Mouse (Mus musculus) lung, adult 2 months (tissue): ENCODE results near the gene Nebl.

Source experiments
- CTCF ChIP-seq: fragments of 200-500 bp; IDR thresholded peaks from 2 replicates; pipeline ENCODE4 v1.5.1; 2011; ENCODE audit warnings: mild to moderate bottlenecking, low read length, control low read depth; ENCODE audit not compliant: insufficient read depth
- POLR2A ChIP-seq: fragments of 200-500 bp; IDR thresholded peaks from 2 replicates; pipeline ENCODE4 v1.6.1; 2011; ENCODE audit warnings: low read depth, mild to moderate bottlenecking, control low read depth, low read length, borderline replicate concordance; ENCODE audit errors: extremely low read depth

DNA sequence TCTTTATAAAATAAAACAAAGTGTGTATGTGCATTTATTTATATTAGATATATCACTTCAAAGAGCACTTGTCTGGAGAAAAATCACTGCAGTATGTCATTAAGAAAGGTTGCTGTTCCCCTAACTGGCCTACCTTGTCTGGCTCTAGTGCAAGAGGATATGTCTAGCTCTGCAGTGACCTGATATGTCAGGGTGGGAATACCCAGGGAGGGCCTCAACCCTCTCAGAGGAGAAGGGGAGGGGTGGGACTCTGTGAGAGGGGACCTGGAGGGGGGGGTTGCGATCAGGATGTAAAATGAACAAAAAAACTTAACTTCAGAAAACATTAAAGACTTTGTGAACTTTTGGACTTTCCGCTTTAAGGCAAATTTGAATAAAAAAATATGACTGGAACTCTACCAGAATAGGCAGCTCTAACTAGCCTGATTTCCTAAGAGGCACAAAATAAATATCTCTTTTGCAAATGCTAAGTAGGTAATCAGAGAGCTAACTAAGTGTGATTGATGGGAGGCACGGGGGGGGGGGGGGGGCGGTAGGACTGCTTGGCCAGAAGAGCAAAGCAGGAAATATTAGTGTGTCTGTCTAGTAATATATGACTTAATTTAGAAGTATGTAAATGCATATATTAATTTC, 325.2 kb downstream of the Nebl start:
- TF ChIP-seq POLR2A (no peak), CTCF (no peak)
